Mouse (Mus musculus): Measurements from ENCODE around the gene Atp6v0a1.

DNA sequence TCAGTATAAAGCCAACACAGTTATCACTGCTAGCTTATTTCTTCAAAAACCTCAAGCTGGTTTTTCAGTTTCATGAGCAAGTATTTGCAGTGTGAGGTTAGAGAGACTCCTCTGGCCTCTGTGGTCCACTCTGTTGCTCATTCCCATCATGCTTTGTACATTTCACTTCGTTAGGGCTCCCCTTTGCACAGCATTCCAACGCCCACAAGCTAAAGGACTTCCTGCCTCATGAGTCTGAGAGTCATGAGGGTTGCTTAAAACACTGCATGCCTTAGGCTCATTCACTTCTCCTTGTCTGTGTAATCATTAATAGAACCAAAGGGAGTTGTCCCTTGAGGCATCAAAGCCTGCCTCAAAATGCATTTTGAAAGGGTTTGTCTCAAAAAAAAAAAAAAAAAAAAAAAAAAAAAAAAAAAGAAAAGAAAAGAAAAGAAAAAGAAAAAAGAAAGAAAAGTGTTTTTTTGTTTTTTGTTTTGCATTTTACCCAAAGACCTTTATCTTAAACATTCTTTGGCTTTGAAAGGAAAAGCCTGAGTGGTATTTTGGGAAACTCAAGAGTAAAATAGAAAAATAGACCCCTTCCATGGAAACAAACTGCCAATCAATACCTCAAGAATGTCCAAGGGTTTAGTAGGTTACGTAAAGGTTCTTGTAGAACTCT is 6.1 kb upstream of the Atp6v0a1 start:
- TF ChIP-seq CTCF (IDR thresholded peaks at IDR 0.05; ENCODE audit: low read depth, low read length) (no peak), POLR2A (IDR thresholded peaks at IDR 0.05; ENCODE audit: extremely low read depth, insufficient read depth, low read length) (no peak)

All from liver, adult 2 months (tissue).